Mouse (Mus musculus): ENCODE results near the gene Lalba.

GRCm38 (mm10) chr15:98475382-98475781, 7.1 kb downstream of the Lalba start:
- TF ChIP-seq CTCF (IDR thresholded peaks at IDR 0.05; ENCODE audit: borderline replicate concordance, control insufficient read depth, extremely low read depth, insufficient read depth, low read length, poor library complexity) (no peak; the same call in 1 of the 2 replicates), POLR2A (IDR thresholded peaks at IDR 0.05; ENCODE audit: control insufficient read depth, extremely low read depth, insufficient read depth, low read length, poor library complexity) (no peak)

Measured in thymus, adult 2 months (tissue).